Mouse (Mus musculus) Muller cell, postnatal 12 days (primary cell): ENCODE measurements around the gene Elmo1.

Experiments used
- DNase-seq: peaks from one replicate; pipeline ENCODE4 v3.0.0-alpha.2; 2015; ENCODE audit errors: inconsistent ontology term

Elmo1 gene

DNA sequence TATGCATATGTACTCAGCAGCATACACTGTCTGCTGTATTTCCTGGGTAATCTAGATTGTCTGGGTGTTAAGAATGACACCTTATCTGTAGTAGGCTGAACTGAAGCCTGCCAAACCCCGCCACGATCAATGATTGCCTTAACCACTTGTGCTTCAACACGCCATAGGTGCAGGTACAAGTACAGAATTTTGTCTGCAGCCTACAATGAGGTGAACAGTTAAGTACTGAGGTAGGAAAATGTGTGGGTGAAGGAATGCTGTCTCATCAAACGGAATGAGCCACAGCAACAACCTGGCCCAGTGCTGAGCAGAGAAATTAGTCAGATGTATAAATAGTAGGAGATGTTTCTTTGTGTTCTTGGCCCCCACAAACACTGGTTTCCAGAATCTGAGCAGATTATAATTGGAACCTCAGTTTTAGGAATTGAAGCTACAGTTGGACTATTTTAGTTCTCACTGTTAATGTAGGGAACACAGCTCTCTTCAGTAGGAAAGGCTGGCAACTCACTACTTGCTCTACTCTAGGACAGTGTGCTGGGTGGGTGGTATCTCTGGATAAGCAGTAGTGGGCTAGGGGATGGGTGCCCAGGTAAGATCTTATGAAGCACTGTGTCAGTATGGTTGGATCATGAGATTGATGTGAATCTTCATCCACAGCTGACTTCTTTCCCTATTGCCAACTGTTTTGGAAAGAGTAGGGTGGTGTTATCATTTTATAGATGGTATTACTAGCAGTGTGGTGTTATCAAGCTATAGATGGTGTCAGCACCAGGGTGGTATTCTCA lies 4.7 kb downstream of the Elmo1 start:
- DNase-seq = no peak

DNA sequence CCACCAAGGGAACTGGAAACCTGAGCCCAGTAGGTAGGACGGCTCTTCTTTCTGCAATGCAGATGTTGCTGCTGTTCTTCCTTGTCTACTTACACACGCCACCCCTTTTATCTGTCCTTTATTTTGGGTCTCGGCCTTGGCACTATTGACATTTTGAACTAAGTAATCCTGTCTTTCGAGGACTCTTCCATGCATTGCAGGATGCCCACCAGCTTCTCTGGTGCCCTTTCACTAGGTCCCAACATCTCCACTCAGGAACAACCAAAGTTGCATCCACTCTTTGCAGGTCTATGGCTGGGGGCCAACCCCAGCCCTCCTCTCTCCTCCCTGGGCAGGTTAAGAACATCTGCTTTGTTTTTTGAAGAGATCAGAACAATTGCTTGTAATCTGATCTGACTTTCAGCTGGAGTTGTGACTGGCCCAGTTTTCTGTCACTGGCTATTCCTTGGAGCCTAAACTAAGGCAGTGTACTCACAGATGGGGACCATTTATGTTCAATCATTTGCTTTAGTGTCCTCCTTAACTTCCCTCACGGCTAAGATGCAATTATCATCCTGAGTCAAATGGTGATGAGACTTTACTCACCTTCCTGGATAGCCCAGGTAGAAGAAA lies 6.7 kb downstream of the Elmo1 start:
- no peak for DNase-seq

DNA sequence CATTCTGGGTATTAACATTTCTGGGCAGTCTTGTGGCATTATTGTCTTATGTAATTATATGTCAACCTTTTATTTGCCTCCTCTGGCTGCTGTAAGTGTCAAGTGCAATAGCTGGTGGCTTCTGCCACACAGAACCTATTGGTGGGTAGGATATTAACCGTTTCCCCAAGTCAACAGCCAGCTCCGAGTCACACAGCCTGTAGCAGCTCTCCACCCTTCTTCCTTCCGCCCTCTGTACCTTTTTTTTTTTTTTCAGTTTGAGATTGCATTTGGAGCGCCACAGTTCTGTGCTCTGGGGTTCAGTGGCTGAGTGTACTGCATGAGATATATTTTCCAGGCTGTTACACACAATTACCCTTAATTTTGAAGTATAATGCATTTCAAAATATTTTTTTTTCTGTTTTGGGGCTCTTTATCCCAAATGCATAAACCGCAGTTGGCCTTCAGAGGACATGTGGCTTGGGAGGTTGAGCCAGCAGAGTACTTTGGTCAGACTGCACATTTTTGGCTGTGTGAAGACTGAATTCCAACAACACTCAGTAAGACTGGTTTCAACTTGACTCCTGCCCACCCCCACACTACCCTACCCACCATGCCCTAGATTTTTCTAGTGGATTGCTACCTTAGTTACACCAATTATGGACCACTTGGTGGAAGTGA lies 7.7 kb downstream of the Elmo1 start:
- DNase-seq = peak; percentile 72

DNA sequence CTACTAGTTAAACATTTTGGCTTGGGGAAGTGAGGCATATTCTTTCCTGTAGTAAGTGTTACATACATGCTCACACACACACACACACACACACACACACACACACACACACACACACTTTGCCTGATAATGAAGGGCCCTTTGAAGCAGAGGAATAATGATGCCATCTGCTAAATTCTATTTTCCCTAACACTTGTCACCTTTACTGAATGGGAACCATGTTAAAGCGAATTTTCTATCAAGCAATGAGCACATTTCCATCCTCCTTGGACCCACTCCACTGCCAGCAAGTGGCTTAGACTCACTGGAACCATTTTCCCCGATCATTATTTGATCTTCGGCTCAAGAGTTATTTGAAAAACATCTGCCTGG lies 8.2 kb downstream of the Elmo1 start:
- no peak for DNase-seq

DNA sequence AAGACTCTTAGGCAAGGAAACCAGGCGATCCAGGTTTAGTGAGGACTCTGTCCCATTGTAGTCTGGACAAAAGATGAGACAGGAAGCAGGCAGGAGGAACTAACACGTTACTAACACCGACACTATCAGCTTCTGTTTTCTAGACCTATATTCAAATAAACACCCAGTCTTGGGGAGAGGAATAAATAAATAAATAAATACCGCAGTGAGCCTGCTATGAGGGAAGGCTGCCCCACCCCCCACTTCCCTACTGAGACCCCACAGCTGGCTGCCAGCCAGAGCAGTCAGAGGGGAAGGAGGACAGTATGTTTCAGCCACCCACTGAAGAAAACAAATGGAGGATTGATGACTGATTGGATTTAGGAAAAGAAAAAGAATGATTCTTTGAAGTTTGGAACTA lies 9.2 kb downstream of the Elmo1 start:
- no peak for DNase-seq

DNA sequence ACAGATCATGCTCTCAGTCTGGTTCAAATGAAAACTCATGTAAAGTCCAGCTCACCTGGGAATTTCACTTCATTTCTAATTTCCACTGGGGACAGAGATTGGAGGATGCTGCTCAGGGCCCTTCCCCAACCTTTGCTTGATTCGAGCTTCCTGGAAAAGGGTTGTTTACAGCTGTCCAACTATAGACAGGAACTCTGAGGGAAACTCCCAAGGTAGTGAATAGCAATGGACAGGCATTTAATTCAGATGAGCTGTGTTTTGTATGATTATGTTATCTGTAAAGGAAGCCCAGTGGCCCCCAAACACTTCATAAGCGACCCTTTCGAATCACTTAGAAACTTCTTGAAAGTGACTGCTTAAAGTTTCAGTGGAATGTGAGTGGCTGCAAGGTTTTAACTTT lies 10.0 kb downstream of the Elmo1 start:
- DNase-seq = no peak

DNA sequence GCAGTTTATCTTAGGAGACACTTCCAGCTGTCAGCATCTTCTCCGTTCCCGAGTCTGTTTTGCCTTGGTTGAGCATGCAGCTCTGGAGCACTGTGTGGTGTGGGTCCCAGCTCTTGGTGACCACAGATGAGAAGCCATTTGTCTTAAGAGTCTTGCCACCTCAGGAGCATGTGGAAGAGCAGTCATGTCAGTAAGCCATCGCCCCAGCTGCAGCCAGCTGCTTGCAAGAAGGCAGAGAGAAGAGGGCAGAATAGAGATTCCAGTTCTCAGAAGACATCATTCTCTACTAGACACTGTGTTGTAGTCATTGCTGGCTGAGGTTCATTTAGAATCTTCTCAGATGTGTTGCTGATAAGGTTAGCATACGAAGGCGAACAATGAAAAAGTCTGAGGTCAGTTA lies 11.3 kb downstream of the Elmo1 start:
- no peak for DNase-seq

DNA sequence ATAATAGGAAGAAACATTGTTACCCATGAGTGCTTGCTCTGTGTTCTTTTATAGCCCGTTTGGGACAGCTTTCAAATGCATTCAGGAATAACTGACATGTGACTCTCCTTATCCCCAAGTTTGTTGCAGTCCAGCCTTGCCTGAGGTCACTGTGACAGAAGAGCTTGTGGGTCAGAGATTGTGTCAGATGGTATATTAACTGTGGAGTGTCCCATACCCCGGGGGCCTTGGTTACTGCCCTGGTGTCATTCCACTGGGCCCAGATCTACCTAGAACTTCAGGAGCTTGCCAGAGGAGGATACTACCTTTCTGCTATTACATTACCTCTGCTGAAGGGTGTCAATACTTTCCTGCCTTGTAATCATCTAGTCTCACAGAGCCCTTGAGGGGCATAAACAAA lies 14.4 kb downstream of the Elmo1 start:
- no peak for DNase-seq

DNA sequence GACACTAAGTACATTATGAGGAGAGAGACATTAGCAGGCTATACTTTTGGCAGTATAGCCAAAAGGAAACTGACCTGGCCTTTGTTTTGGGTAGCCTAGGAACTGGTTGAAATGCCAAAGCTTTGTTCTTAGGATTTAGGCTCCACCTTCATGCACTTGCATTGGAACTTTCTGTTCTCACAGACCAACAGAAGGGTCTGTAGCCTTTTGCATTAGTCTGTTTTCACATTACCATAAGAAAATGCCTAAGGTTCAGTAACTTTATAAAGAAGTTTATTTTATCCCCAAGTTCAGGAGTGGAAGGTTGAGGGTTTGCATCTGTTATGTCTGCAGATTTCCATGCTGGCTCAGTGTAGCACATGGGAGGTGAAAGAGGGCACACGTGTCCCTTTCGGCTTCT lies 15.6 kb downstream of the Elmo1 start:
- no peak for DNase-seq

DNA sequence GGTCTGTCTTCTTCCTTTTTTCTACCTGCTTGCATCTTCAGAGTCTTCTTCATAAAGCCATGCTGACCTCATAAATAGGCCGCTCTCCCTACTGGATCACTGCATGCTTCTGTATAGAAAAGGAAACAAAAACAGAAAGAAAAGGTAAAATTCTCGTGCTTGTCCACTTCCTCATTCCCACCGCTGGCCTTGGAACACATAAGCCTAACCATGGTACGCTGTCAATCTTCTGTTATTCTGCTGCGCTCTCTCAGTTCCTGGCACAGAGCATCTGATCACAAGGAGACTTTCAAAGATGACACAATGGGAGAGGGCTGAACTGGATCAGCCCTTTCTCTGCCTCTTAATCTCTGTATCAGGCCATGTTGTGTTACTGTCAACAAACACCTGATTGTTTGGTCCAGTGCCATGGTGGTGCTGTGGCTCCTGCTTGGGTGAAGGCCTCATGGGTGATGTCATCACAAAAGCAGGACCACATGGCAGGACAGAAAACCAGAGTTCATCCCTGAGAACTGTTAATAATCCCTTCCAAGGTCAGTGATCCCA lies 17.6 kb downstream of the Elmo1 start:
- DNase-seq = no peak

DNA sequence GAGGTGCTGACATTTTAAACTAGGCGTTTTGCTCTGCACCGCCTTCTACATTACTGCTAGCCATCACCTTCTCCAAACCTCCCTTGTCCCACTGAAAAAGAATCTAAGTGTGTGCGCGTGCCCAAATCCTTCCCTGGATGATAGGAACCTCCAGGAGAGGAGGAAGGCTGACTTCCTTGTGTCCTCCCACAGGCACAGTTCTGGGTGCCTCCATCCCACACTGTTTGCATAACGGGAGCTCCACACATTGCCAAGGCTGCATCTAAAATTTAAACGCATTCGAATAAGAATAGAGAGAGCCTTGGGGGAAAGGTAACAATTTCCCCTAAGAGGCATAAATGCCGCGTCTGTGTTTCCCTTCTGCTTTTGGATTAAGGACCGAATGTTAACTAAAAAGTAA lies 18.6 kb downstream of the Elmo1 start:
- DNase-seq = no peak

DNA sequence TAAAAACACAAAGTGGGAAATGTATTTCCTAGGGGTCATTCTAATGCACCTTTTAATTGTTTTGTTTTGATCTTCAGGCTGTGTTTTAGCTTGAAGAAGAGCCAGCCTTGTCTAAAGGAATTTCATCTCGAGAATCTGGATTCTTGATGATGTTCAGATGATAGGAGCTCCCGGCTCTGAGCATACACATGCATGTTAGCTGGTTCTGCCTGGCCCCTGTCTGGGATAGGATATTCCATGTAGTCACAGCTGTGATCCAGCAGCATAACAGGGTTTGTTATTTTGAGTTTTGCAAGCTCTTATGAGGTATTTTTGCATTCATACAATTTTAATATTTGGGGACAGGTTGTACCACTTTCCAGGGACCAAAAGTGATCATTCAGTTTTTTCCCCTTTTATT lies 19.1 kb downstream of the Elmo1 start:
- DNase-seq = no peak

DNA sequence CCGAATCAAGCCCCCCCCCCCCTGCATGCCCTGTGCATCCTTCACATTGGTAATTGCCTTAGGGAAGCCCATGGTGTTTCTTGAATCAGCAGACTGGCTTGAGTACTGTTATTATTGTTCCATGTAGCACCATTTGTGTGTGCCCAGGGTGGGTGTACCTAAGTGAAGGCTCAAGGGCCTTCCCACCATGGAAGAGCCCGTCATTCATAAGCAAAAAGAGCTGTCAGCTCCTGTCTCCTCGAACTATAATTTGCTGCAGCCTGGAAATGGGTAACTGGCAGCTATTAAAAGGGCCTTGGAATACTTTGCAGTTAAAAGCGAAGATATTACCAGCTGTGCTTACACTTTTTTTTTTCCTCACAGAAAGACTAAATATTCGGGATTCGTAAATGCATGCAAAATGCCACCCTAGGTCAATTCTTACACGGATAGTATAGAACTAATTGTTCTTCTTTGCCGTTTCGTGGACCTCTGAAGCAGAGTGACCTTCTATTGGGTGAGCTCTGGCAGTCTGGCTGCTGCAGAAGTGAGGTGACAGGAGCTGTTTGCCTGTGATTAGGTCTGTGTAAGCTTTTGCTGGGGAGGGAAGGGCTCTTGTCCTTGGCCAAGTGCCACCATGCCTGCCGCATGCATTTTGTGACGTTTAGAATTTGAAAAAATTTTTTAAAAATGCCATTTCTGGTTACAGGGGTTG lies 19.7 kb downstream of the Elmo1 start:
- DNase-seq = no peak

DNA sequence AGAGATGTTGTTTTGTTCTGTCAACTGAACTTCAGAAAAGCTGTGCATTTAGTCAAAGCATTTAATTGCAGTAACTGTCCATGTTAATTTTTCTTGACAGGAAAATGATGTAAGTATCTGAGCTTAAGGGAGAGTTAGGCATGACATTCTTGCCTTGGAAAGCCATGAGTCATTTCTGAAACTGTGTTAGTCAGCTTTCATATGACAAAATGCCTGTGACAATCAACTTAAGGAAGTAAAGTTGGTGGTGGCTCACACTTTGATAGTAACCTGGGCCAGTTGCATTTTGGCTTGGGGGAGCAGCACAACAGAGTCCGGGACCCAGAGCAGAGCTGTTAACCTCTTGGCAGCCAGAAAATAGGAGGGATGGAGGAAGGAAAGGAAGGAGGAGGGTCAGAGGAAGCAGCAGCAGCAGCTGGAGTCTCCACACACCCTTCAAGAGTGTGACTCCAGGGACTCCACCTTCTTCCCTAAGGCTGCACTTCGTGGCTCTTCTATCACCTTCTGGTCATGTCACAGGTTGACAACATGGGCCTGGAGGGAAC lies 20.9 kb downstream of the Elmo1 start:
- no peak for DNase-seq

DNA sequence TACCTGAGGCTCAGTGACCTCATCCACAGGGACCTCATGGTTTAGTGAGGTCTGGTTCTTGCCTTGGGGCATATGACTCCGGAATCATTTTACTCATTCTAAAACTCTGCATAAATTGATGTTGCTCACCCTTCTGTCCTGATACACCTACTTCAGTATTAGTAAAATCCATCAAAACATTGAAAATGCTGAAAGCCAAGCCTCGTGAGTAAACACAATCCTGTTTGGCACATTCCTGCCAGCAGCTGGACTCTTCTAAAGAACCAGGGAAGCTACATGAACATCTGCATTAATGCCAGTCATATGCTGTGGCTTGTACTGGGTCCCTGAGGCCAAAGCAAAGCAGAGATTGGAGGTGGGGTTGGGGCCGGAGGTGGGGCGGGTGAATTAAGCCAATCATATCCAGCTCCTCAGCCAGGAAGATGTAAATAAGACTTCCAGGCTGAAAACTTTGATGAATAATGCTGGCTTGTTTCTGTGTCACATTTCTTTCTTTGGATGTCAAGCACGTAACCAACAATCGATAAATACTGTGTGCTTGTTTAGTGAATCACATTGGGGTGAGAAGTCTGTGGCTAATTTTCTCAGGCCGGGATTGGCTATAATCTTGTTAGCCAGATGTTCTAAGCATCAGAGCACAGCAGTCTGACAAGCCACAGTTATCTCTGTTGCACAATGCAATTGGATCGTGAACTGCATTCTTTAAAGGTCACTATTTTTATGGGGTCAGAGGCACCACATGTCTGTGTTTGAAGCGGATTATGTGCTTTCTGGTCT lies 24.9 kb downstream of the Elmo1 start:
- no peak for DNase-seq

DNA sequence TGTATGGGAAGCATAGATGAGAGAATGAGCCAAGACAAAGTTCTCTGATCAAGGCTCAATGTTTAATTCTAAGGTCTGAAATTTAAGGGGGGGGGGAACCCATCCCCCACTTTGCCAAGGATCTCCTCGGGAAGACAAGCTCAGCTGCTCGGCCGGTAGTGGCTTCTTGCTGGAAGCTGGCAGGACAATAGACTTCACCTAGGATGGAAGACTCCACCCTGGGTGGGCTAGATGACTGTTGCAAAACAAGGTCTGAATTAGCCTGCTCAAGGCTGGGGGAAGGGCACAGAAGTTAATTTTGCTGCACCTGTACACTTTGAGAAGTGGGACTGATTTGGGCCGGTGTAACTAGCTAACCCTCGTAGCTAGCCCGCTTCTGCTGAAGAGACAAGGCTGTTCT lies 25.6 kb downstream of the Elmo1 start:
- DNase-seq = no peak

DNA sequence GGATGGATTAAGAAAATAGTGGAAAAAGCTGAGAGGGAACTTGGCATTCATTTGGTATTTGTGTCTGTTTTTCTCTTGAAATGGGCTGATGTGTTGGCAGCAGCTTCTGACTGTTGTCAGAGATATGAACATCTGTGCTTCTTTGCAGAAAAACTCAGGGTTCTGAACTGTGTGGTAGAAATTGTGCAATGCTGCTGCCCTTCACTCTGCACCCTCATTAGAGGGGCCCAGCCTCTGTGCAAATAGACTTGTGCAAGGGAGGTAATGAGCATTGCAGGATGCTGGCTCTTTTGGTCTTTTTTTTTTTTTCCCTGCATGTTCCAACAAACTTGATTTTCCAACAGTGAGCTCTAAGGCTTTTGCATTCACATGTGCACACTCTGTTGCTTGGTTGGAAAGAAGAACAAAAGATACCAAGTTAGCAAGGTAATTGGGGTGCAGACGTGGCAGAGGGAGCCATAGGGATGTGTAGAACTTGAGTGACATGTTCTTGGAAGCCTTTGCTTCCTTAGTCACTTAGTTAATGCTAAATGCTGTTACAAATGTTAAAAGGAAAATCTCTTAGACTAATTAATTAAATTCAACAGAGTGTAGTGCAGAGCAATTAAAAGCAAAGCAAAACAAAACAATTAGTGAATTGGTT lies 26.6 kb downstream of the Elmo1 start:
- DNase-seq = peak; percentile 57

DNA sequence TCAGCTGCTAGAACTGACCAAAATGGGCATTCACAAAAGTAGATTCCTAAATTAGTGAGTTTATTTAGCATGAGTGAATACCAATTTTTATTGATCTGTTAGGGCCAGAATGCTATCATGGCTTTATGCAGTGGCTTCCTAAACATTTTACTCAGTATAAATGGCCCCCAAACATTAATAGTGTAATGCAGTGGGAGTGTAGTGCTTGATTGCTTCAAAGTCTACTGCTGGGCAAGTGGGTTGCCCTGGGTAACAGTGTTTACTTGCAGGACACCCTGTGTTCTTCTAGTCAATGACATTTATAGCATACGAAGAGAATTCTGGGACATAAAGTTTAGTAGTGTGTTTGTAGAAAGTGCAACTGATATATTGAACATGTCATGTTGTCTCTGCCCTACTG lies 27.3 kb downstream of the Elmo1 start:
- DNase-seq = no peak

DNA sequence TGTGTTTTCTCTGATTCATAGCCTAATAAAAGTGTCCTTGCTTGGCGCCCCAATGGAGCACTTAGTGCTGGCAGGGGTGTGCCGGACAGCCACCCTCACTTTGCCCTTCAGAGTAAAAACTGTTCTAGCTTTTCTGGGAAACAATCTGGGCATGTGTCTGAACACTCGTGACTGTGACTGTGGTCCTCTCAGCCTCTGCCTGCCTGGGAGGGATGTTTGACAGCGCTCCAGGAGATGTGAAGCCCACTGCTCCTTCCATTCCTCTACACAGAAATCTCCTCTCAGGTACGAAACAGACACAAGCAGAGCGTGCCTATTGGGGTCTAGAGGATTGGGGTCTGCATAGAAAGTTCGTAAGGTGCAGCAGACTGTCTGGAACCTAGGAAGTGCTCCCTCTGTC lies 28.5 kb downstream of the Elmo1 start:
- DNase-seq = no peak

DNA sequence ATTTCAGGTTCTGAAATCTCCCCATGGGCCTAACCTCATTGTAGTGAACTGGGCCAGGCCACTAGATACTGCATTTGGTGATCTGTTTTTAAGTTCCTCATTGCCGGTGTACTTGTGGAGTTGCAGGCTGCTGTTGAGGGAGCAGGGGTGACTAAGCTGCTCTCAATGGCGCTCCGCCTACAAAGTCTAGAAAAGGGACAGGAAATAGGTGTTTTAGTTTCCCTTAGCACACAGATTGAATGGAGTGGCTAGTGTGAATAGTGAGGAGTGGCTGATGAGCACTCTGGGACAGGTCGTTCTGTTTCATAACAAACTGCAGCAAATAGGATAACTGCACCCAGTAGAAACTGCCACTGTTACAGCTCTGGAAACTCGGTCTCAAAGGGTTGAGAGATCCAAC lies 30.3 kb downstream of the Elmo1 start:
- no peak for DNase-seq
